Mouse (Mus musculus) lung, adult 2 months (tissue): Measurements from ENCODE around the gene Fam110c.

Experiments
- CTCF ChIP-seq: fragments of 200-500 bp; IDR thresholded peaks from 2 replicates; pipeline ENCODE4 v1.5.1; 2011; ENCODE audit warnings: mild to moderate bottlenecking, low read length, control low read depth; ENCODE audit not compliant: insufficient read depth
- POLR2A ChIP-seq: fragments of 200-500 bp; IDR thresholded peaks from 2 replicates; pipeline ENCODE4 v1.6.1; 2011; ENCODE audit warnings: low read depth, mild to moderate bottlenecking, control low read depth, low read length, borderline replicate concordance; ENCODE audit errors: extremely low read depth

GRCm38 (mm10) chr12:31083007-31083406 is 9.3 kb downstream of the Fam110c start:
- TF ChIP-seq POLR2A (no peak), CTCF (no peak)
